Mouse (Mus musculus): ENCODE measurements at regions not wholly inside any gene's neighbourhood (a gene's known extent, or its start where the extent isn't known, plus 50 kb on each side); places are given as distances from the start of the nearest gene placed in this dataset.

DNA sequence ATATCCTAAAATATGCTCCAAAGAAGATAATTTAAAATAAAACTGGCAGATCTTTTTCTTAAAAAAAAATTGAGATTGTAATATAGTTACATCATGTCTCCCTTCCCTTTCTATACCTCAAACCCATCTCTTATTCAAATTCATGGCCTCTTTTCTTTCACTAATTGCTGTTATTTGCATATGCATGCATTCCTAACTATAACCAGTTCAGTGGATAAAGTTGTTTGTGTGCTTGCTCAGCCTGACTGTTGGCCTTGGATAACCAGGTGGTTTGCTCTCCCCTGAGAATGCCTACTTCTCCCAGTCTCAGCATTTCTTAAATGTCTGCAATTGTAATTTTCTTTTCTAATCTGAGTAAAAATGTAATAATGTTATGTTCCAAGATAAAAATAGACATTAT is 2154.8 kb downstream of the 4930444P10Rik start:
- DNase-seq, result no peak

DNA sequence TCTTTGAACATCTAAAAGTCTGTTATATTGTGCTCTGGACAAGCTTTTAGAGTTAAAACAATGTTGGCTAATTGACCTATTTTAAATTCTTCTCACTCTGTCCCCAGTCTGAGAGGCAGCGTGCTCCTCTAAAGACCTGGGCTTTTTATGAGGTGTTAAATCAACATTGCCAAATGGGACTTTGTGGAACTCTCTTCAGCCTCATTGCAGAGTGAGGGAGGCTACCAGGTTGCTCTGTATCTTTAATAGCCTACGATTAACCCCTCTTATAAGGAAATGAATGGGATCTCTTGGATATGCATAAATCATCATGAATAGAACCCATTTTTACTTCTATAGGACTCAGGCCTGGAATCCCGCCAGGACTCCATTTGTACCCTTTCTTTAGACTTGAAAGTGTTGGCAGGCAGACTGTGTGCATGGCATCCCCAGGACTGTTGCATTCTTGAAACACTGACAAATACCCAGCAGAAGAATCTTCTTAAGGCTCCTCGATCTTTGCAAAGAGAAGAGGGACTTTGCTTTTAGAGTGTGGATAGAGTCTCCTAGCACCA is 2157.1 kb downstream of the 4930444P10Rik start:
- DNase-seq, result no peak

DNA sequence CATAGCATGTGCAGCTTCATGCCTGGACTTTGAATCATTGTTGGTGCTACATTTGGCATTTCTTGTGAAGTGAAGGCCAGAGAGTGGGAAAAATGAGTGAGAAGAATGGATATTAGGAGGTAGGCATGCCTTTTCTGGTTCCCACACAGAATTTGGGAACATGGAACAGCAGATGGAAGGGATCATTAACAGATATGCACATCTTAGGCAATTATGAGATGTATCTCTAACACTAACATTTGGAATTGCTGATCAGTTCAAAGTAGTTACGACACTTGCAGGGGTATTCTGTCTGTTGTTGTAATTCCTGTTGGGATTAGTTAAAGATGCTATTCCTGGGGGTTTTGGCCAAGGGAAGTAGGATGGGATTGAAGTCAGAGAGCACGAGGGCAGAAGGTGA is 2164.4 kb downstream of the 4930444P10Rik start:
- DNase-seq, result no peak

DNA sequence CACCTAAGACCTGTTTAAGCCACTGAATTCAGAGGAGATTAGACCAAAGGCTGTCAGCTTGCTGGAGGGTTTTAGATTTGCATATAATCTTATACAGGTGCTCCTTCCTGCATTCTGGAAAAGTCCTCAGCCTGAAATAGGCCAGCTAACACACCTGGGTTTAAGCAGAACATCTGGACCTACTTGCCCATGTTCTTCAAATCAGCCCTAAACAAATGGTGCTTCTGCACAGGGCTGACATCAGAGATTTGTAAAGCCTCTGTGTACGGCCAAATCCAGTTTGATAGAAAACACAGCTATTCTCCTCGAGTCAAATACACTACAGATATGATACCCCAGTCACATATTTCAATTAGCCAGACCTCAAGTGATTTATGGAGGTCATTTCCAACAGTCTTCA is 2165.2 kb downstream of the 4930444P10Rik start:
- DNase-seq, result no peak

DNA sequence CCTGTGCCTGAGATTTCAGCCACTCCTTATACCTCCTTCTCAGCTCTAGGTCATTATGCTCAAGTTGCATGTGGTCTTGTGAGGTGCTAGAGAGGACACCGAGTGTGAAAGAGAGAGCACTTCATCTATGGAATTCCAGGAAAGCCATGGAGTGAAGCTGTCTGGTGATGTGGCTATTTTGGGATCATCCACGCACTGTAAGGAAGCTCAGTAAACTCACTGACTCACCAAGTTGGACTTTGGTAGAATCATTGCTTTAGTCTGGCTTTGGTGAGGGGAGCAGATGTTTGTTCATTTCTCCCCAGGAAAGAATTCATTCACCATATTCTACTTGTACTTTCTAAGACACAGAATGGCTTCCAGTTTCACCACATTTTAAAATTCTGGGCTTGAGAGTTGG is 2167.1 kb downstream of the 4930444P10Rik start:
- DNase-seq, result no peak

DNA sequence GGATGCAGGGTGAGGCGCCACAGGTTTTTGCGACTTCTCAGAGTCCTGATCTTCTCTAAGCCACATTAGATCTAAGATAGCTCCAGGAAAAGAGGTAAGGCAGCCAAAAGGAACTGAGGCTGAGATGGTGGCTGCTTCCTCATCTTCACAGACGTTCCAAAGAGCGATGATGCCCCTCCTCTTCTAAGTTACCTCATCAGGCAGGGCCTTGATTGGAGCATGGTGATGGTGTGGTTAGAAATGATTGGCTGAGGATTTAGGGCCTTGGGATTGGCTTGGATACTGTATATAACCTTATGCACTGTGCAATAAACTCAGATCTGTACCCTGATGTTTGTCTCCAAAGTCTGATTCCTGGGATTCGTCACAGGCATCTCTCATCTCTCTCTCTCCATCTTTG is 2177.9 kb downstream of the 4930444P10Rik start:
- no peak for DNase-seq

DNA sequence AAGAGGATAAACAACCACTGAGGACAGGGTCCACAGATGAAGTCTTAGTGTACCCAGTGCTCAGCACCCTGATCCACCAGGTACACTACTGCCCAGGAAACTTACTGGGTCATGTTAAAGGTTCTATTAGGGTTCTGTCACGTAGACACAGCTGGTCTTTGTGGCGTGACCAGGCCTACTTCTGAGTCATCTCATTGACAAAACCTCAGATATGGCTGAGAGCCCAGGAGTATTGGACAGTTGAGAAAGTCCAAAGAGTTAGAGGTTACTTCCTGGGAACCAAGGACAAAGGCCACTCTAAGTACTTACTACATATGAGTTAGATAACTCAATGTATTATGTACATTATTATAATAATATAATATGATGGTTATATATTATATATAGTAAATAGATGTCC is 2214.0 kb downstream of the 4930444P10Rik start:
- DNase-seq, result no peak

DNA sequence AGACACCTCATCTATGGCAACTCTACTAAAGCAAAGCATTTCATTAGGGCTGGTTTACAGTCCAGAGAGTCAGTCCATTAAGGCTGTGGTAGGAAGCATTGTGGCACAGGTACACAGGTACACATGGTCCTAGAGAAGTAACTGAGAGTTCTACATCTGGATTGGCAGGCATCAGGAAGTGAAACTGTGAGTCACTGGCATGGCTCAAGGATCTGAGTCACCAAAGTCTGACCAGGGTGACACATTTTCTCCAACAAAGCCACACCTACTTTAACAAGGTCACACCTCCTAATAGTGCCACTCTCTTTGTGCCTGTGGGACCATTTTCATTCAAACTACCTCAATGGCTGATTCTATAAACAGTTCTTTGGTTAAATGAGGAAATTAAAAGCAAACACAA is 2219.2 kb downstream of the 4930444P10Rik start:
- DNase-seq, result no peak

DNA sequence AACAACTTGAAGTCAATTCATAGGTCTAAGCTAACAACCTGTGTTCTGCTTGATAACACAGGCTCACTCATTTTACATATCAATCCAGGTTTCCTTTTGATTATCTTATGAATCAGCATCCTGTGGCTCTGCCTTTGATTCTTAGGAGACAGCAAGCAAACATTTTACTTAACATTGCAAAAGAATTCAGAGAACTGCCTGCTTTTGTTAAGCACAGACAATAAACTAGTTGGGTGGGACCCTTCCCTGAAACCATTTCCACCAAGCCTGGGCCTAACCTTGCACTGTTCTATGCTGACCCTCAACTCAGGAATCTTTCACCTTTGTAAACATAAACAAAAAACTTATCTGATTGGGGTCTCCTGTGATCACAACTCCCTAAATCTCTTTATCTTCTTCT is 2220.6 kb downstream of the 4930444P10Rik start:
- DNase-seq, result no peak

DNA sequence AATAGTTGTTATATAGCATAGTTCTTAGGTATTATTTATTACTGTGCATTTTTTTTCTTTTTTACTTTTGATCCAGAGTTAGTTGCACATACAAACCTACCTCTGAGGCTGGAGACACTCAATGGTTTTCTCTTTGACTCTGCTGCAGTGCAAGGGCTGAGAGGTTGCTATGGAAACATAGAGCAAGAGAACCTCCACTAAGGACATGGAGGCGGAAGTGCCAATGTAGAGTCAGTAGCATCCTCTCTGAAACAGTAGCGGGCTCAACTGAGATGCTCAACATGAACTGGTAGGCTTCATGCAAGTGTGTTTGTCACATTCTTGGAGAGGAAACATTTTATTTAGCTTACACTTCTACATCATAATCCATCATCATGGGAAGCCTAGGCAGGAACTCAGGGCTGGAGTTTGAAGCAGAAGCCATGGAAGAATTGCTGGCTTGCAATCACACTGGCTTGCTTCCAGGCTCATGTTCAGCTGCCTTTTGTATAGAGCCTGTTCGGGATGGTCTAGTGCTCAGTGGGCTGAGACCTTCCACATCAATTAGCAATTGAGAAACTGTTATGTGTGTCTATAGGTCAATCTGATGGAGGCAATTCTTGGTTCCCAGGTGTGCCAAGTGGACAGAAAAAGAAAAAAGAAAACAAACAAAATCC is 2222.4 kb downstream of the 4930444P10Rik start:
- no peak for DNase-seq

DNA sequence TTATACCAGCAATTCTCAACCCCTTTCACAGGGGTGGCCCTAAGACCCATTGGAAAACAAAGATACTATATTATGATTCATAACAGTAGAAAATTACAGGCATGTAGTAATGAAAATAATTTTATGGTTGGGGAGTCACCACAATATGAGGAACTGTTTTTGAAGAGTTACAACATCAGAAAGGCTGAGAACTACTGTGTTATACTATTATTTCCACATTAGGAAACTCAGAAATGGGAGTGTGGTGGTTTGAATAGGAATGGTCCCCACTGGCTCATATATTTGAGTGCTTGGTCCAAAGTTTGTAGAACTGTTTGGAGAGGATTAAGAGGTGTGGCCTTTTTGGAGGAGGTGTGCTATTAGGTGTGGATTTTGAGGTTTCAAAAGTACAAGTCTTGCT is 2227.4 kb downstream of the 4930444P10Rik start:
- no peak for DNase-seq

DNA sequence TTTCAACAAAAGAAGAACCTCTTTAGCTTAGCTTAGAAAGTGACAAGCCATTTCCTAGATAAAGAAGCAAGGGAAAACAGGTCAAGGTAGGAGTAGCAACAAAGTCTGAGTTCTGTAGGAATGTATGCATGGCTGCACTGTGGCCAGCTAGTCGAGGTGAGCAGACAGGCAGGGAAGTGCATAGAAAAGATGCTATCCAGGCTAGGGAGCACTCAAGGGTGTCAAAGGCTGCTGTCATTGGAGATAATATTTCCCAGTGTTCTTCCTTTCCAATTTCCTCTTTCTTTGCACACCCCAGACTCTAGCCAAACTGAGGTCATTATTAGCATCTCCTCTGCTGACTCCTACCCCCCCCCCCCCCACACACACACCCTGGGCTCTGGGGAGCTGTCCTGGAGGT is 2229.4 kb downstream of the 4930444P10Rik start:
- no peak for DNase-seq

DNA sequence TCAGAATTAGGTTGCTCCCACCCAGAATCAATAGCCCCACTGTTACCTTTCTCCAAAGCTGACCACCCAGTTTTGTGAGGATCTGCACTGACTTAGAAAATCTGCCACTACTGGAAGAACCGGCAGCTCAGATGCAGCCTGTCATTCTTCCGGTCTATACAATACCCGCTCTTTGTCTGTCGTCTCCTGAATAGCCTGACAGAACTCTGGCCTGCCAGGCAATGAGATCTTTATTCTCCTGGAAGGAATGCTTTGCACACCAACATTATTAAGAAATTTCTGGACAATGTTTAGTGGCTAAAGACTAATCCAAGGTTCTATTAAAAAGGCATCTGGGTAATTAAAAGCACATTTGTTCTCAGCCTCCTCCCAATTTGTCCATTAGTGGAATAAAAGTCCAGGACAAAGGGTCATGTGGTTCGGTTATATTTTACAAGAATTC is 2232.0 kb downstream of the 4930444P10Rik start:
- no peak for DNase-seq

DNA sequence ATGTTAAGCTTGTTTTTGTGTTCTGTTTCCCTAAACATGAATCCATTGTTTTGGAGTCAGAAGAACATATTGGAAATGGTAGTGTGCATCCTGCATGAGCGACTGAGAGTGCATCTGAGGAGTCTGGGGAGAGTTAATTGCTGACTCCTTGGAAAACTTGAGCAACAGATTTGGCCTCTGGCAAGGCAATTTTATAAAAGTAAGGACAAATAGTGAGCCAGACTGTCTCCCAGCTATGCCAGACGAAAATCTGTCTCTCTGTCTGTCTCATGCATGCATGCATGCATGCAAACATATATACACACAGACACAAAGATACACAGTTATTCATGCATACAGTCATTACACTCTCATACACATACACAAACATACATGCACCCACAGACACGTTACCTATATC is 2232.7 kb downstream of the 4930444P10Rik start:
- no peak for DNase-seq

DNA sequence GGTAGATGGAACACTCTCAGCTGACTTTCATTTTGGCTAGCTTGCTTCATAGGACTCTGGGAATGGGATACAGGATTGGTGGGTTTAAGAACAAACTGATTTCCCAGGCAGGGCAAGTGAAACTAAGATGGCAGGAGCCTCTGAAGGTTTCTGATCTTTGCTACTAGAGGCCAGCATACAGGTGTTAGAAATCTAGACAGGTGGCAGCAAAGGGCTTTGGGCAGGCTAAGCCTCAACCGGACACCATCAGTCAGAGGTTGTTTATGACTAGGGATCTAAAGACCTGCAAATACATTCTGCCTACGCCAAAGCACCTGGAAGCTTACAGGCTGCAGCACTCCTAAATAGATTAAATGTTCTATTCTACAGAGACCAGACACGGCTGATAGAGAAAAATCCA is 2233.4 kb downstream of the 4930444P10Rik start:
- DNase-seq, result no peak

DNA sequence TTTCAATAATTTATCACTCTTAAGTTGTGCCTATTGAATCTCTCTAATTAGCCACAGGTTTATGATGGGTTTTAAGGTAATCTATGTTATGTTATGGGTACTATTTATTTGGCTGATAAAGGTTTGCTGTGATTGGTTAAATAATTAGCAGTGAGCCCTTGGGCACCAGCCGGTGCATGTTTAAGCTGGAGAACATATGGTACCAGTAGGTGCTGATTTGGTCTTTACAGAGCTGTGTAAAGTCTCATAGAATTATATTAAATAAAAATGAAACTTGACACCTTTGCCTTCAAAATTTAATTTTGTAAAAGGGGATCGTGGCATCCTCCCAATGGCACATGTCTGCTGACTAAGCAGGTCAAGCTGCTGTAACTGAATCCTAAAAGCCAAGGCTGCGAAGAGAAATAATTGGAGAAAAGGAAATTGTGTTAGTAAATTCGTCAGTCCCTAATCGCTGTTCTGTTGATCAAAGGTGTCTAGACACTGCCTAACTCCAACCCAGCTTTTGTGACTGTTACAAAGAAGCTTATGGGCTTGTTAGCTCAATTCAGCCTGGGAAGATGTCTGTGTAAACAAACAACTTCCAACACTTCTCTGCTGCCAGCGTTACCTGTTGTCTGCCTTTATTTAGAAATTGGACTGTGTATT is 2234.6 kb downstream of the 4930444P10Rik start:
- DNase-seq, result no peak

DNA sequence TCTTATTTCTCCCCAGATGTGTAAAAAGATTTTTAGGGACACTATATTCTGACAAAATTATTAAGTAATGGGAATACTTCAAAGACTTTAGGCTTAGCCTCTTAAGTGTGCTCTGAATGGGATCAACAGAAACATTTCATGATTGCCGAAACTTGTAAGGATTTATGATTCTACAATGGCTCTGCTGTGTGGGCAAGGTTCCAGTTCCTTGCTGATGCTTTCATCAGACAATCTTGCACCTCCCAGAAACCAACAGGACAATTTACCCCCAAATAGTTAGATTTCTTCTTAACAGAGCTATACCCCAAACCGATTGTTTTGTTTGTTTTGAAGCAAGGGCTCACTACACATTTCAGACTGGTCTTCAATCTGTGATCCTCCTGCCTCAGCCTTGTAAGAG is 2236.1 kb downstream of the 4930444P10Rik start:
- no peak for DNase-seq

DNA sequence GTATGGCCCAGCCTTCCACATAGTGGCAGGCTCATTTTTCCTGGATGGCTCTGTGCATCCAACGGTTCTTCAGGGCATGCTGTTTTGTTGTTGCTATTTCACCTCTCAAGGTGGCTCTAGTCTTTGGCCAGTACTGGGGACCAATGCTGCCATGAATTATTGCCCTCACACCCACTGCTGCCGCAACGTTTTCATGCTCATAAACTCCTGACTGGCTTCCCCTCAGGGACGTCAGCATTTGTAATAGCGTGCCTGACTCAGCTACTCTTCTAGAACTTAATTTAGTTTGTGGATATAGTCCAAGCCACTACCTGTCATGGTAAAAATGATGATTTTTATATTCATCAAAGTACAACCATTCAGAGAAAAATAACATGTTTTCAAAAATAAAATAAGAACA is 2242.0 kb downstream of the 4930444P10Rik start:
- DNase-seq, result no peak

DNA sequence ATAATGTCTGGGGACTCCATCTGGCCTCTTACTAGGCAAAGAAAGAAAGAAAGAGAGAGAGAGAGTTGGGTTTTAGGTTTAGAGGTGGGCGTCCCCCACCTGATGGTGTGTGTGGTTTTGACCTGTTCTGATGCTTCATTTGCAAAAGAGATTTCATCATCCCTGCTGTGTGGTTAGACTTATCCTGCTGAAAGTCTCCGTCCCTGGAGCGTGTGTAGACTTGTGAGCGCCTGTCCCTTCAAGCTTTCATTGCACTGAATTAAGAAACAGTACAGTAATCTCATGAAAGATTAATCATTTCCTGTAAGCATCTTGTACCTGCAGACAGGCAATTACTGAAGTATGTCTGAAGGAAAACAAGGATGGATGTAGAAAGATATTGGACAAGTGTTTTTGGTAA is 2244.1 kb downstream of the 4930444P10Rik start:
- no peak for DNase-seq

DNA sequence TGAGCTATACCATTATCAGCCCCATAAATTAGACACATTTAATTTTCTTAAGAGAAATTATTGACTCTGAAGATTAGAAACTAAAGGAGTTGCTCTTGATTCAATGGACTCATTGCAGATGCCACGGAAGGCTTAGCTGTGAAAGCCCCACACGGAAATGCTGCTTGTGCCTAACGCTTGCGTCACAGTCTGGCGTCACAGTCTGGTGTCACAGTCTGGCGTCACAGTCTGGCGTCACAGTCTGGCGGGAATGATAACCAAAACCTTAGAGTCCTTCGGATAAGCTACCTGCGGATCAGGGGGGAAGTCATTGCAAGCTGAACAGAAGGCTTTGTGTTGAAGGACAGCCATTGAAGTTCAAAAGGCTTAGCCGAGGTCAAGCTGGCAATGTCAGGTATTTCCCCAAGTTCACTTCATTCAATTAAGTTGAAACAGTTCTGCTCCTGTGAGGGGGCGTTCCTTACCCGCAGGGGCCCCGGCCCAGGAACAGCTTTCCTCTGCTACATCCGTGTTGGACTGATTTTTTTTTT is 2246.7 kb downstream of the 4930444P10Rik start:
- DNase-seq, result no peak

DNA sequence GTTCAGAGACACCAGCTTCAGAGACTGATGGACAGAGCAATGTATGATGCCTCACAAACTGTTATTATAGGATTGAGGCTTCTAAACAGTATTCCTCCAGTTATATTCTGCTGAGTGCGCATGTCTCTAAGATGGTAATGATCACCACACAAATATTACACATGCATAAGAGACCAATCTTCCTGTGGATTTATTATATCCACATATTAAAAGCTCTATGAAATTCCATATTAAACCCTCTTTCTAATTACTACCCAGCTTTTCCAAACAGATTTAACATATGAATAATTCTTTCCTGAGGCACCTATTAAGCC is 2252.9 kb downstream of the 4930444P10Rik start:
- no peak for DNase-seq

DNA sequence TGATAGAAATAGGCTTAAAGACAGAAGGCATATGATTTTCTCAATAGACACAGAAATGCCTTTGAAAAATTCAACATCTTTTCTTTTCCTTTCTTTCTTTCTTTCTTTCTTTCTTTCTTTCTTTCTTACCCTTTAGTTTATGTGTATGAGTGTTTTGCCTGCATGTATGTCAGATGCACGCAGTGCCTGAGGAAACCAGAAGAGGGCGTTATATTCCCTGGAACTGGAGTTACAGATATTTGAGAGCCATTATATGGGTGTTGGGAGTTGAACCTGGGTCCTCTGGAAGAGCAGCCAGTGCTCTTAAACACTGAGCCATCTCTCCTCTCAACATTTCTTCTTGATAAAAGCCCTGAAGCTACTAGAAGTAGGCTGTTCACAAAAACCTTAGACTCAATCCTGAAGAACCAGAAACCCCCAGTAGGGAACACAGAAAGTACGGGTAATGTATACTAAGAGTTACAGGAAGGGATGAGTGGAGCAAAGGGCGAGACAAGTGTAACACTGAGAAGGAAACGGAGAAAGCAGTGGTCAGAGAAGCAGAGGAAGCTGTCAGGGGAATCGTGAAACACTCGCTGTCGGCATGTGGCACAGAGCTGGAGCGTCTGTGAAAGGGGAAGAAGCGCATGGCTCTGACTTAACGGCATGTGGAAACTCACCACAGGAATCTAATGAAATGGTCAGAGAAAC is 2253.4 kb downstream of the 4930444P10Rik start:
- no peak for DNase-seq

All from heart, adult 18-20 months (tissue).